Mouse (Mus musculus): ENCODE results near the gene Cldn10.
"Not testable (repeated sequence)": the region's sequence is repeated elsewhere in the genome, so short reads cannot be mapped to it uniquely, and the experiment has no call there.

Cldn10 gene

DNA sequence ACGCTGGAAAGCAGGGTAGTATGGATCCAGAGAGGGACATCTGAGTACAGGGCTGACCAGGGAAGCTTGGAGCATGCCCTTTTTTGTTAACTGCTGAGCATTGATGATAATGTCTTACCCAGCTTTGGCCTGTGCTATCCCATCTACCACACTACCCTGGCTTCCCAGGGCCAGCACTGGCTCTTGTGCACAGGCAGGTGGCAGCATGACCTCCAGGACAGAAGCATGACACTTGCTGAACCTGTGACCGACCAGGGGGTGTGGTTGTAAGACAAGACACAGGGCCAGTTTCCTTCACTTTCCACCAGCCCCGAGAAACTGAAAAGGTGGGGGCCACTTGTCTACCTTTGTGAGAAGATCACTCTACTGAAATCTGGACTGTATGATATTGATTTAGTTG is 5.5 kb upstream of the Cldn10 start:
- no peak for DNase-seq (ENCODE audit: inconsistent ontology term)

DNA sequence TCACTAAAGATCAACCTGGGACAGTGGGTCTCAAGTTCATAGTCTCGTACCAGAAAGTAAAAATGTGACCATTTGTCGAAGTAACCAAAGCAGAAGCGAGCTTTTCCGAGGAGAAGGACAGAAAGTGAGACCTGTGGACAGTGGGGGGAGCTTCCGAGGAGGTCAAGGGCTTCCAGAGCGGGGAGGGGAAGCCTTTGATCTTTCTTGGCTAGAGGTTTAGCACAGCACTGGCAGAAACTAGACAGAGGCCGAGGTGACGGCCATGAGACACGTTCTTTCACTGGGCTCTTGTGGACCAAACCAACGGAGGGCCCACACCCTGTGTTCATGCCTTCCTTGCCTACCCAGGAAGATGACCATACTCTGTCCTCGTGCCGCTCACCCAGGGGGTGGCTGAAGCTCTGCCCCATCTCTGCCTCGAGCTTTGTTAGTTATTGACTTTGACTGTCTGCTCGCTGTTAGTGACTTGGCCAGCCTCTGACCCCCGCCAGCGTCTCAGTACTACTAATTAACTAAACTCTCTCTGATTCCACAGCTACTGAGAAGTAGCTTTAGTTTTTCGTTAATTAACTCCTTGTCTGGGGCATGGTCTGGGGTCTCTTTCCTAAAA is 4.3 kb upstream of the Cldn10 start:
- DNase-seq (ENCODE audit: inconsistent ontology term) = no peak

DNA sequence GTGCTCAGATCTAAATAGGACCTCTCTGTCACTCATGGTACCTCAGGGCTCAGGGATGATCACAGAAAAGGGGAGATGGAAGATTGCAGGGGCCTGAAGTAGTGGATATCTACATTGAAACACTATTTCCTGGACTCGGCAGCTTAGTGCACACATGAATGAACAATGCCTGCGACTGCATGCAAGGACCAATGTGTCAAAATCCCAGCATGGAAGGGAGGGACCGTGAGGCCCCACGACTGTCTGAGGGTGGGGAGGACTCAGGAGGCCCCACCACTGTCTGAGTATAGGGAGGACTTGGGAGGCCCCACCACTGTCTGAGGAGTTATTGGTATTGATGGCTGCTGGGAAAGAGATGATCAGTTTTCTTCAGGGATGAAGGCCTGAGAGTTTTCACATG is 2.5 kb downstream of the Cldn10 start:
- DNase-seq (ENCODE audit: inconsistent ontology term) = no peak

DNA sequence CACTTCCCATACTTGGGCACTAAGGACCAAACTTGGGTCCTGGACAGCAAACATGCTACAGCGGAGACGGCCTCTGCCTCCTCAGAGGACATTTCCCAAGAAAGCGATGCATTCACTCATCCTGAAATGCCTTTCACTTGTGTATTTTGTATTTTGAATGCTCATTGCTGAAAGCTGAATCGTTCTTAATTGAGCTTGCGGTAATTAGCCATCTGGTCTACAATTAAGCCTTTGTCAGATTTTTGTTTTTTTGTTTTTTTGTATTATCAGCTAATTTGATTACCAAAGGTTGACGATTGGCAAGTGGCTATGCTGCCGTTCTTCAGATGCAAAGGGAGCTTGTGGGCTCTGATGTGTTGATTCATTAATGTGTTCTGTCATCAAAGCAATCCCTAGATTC is 5.2 kb downstream of the Cldn10 start:
- no peak for DNase-seq (ENCODE audit: inconsistent ontology term)

DNA sequence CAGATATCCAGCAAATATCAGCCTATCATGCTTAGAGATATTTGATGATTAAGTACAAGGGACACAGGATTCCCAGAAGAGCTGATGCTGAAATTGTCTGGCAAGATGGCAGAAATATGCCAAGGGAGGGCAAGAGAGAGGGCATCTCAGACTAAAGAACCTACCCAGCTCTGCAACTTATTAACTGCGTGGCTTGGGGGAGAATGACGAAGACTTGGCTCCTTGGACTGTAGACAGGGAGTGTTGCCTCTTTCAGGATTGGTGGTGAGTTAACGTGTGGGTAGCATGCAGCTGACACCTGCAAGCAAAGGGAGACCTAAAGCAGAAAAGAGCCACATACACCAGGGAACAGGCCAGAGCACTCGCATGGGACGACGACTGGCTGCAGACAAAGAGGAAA is 5.7 kb downstream of the Cldn10 start:
- no peak for DNase-seq (ENCODE audit: inconsistent ontology term)

DNA sequence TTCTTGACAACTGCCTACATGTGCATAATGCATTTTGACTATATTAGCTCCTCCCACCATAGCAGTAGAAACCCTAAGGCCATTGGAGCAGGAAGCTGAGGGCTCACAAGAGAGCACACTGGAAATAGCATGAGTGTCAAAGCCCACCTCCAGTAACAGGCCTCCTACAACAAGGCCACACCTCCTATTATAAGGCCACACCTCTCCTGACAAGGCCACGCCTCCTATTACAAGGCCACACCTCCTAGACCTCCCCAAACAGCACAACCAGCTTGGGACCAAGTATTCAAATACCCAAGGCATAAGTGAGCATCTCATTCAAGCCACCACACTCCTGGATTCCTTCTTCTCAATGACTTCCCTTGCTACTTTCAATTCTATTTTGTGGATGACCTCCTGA is 6.5 kb downstream of the Cldn10 start:
- DNase-seq (ENCODE audit: inconsistent ontology term) = no peak

DNA sequence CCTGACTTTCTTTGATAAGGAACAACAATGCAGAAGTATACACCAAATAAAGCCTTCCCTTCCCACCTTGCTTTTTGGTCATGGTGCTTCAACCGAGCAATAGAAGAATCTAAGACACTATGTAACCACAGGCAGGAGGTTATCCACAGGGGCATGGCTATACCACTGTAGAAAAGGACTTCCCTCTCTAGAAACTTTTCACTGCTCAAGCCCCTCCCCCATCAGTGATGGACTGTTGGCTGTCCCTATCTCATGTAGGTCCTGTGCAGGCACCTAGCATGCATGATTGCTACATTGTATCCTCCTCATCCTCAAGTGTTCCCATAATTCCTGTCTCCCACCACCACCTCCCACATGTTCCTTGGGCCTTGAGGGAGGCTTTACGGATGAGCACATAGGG is 7.2 kb downstream of the Cldn10 start:
- no peak for DNase-seq (ENCODE audit: inconsistent ontology term)

DNA sequence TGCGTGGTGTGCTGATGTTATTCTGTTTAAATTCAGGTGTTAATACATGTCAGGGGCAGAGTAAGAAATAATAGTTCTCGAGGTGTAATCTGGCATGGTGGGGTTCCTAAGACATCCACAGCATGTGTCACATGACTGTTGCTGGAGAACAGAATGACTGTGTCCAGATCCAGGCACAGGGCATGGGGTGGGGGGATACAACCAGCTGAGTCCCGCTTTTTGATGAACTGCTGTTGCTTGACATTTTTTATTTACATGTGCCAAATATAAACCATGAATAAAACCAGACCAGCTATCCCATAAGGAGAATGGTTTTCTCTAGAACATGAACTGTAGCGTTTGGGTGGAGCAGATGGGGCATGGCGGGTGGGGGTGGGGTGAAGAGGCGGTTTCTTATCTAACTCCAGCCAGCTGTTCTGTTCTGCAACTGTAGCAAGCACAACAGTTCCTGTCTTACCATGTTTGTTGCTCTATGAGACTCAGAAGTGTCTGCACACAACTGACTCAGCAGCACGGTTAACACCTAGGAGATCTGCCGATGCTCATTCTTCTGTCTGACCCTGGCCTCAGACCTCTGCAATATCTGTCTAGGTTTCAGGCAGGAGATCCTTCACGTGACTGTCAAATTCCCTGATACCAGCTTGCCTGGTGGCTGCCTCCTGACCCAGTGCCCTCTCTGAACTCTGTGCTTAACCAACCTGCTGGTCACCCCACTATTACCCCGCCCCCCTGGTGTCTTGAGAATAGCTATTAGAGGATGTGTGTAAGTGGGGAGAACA is 8.4 kb downstream of the Cldn10 start:
- DNase-seq (ENCODE audit: inconsistent ontology term) = no peak

DNA sequence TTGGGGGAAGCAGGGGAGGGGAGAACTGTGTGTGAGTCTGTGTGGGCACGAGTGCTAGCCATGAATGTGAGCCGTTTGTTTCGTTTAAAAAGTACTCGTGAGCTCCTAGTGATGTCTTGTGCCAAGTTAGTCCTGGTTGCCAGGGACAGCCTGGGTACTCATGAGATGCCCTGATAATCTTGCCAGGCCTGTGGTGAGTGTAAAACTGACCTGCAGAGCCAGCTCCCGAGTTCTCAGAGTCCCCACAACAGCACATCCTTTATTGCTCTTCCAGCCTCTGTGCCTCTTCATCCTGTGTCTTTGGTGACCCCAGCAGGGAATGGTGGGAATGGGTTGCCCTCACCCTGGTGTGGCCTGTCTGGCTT is 9.0 kb downstream of the Cldn10 start:
- no peak for DNase-seq (ENCODE audit: inconsistent ontology term)

DNA sequence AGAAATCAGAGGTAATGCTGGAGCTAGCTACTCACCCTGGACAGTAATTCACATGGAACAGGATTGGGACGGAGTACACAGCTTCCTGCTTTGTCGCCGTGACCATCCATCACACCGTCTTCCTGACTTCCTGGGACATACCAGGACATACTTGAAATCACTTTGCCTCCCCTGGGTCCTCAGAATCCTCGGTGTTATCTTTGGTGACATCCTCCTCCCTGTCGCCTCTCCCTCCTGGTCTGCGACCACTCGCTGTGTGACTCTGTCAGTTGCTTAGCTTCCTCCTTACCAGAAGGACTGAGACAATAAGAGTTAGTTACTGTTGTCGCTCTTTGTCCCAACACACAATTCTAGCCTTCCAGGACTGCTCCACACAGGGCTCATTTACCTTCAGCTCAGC is 9.6 kb downstream of the Cldn10 start:
- no peak for DNase-seq (ENCODE audit: inconsistent ontology term)

DNA sequence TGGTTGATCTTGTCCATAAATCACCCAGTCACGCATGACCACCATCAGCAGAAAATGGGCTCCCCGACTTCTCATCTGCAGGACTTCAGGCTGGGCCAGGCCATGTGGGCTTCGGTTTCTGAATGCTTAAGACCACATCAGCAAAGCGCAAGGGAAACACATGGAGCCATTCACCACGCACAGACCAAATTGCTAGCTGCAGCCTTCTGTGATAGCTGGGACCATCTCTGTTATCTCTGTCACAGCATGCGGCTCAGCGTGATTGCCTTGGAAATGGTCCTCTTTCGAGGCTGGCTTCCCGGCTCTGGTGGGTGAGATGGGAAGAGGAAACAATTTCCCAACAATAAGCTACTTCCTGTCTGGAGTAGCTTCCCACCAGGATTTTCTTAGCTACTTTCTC is 12.2 kb downstream of the Cldn10 start:
- no peak for DNase-seq (ENCODE audit: inconsistent ontology term)

DNA sequence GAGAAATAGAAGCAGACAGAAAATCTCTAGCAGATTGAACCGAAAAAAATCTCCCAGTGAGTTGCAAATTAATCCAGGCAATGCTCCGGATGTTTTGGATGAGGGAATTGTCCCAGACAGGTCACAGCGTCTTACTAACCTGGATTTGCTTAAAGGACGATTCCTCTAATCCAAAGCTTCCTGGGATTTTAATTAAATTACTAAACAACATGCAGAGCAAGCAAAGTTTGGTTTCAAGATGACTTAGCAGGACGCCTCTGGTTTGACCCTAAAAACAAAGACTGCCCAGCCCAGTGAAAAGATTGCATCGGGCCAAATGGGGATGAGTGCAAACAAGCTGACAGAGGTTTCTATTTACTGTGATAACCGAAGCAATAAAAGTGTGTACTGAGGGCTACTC is 16.2 kb downstream of the Cldn10 start:
- DNase-seq (ENCODE audit: inconsistent ontology term) = no peak

DNA sequence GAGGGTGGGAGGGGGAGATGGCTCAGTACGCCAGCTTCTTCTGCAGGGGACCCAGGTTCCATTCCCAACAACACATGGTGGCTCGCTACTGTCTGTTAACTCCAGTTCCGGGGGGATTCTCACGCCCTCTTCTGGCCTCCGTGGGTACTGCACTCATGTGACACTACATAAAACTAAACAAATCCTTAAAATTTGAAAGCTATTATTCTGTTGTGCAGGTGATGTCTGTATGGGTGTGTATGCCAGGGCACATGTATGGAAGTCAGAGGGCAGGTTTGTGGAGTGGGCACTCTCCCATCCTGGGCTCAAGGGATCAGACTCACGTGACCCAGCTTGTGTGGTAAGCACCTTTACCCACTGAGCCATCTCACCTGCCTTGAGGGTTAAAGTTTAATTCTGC is 16.6 kb downstream of the Cldn10 start:
- no peak for DNase-seq (ENCODE audit: inconsistent ontology term)

DNA sequence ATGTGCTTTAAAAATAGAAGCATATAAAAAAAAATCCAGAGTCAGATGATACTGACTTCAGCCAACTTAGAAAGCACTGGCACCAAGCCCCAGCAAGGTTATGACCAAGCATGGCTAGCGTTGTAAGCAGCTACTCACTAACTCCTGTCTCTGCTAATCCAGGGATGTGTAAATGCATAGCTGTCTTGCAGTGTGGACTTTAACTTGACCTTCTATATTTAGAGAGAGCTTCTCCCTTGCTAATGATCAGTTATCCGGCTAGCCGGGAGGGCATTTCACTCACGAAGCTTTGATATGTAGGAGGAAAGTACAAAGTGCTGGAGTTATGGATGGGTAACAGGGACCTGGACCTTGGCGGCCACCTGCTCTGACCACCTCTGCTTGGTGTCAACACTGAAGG is 19.9 kb downstream of the Cldn10 start:
- no peak for DNase-seq (ENCODE audit: inconsistent ontology term)

DNA sequence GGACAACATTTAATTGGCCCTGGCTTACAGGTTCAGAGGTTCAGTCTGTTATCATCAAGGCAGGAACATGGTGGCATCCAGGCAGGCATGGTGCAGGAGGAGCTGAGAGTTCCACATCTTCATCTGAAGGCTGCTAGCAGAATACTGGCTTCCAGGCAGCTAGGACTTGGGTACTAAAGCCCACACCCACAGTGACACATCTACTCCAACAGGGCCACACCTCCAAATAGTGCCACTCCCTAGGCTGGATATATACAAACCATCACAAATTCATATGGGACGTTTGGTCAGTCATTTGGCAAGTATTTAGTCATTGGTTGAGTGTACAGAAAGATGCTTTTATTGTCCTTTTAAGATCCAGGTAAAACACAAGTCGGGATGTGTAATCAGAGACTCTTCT is 20.5 kb downstream of the Cldn10 start:
- DNase-seq (ENCODE audit: inconsistent ontology term) = not testable (repeated sequence)

DNA sequence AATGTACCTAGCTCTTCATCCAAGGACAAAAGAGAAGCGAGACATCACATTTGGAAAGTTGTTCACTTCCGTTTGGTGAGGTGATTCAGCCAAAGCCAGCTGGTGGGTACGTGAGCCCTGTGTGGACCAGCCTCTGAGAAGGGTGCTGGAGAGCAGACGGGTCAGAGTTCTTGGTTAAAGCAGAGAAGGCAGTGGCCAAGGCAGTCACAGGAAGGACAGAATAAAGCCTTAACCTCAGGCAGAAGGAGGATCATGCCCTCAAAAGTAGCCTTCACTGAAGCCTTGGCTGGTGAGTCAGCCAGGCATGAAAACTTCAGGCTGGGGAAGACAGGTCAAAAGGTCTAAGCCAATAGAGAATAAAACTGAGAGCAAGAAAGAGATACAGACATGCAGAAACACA is 22.0 kb downstream of the Cldn10 start:
- no peak for DNase-seq (ENCODE audit: inconsistent ontology term)

DNA sequence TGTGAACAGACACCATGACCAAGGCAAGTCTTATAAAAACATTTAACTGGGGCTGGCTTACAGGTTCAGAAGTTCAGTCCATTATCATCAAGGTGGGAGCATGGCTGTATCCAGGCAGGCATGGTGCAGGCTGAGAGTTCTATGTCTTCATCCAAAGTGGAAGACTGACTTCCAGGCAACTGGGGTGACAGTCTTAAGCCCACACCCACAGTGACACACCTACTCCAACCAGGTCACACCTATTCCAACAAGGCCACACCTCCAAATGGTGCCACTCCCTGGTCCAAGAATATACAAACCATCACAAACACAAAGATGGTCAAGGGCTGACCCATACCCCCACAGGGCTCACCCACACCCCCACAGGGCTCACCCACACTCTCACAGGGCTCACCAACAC is 23.5 kb downstream of the Cldn10 start:
- DNase-seq (ENCODE audit: inconsistent ontology term) = not testable (repeated sequence)

DNA sequence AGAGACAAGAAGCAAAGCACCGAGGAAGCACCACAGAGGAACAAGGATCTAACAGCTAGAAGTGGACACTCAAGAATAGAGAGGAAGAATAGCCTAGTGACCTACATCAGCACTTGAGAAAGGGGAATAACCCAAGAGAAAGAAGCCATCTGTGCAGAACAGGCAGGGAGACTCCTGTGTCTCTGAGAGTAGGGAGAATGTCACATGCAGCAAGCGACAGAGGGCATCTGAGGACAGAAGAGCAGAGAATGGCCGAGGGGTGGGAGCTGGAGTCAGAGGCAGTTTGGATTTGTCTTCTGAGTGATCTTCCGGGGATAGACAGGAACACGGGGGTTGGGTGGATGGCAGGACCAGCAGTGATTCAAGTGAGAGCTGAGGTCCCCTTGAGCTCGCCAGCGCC is 25.4 kb downstream of the Cldn10 start:
- DNase-seq (ENCODE audit: inconsistent ontology term) = no peak

DNA sequence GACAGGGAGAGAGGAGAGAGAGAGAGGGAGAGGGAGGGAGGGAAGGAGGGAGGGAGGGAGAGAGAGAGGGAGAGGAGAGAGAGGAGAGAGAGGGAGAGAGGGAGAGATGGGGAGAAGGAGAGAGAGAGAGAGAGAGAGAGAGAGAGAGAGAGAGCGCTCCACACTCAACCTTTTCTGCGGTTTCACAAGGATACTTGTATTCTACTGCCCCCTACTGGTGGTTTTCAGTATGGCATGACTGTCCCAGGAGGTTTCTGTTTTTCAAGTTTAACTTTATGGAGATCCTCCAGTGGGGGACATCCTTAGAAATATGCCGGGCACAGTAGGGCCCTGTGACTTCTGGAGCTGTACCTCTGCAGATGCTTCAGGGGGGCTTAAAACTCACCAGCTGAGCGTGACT is 28.8 kb downstream of the Cldn10 start:
- DNase-seq (ENCODE audit: inconsistent ontology term) = no peak

DNA sequence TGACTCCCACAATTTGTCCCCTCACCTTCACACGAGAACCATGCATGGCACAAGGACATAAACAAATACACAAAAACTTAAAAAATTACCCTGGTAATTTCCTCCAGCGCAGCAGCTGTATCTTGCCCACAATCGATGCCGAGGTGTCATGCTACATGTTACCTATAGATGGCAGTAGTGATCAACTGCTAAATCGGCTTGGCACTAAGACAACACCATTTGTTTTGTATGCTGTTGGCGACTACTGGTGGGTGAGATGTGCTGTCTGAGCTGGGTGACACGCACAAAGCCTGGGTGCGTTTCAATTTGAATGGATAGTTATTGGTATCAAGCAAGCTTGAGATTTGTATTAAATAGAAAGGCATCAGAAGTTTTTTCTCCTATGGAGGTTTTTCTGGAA is 32.4 kb downstream of the Cldn10 start:
- peak; percentile 56 for DNase-seq (ENCODE audit: inconsistent ontology term)

DNA sequence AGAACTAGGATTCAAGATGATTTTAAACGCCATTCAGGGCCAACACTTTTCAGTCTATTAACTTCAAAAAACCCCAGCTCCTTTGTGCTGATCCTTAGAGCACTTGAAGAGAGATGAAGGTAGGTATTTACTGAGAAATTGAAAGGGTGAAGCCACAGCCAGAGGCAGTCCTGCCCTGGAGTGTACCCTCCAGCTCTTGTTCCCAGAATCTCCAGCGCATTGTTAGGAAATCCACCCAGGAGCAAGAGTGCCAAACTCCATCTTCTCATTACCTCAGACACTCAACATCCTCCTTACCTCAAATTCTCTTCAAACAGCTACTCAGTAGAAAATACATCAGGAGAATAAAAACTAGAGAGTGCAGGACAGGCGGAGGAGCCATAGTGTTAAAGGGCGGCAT is 35.1 kb downstream of the Cldn10 start:
- no peak for DNase-seq (ENCODE audit: inconsistent ontology term)

DNA sequence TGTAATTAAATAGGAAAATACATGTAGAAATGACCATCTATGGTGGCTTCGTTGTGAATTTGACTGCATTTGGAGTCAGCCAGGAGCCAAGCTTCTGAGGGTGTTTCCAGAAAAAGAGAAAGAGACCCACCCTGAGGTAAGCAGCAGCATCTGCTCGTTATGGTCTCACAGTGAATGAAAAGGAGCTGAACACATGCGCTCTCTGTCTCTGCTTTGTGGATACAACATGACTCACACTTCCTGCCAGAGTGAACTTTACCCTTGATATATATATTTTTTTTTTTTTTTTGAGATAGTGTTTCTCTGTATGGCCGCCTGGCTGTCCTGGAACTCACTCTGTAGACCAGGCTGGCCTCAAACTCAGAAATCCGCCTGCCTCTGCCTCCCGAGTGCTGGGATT is 35.6 kb downstream of the Cldn10 start:
- no peak for DNase-seq (ENCODE audit: inconsistent ontology term)

DNA sequence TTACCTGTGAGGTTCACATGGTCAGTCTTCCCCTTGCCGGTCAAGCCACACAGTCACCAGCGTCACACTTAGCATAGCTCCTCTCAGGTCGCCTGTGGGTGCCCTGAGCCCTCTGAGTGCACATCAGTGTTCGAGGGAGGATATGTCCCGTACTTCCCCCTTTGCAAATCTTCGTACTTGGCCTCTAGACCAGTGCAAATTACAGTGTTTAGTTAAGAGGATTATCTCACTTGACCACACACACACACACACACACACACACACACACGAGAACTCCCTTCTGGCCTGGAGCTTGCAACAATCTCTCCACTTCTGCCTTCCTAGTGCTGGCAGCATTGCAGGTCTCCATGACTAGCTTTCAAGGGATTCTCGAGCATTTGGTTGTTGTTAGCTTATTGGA is 38.6 kb downstream of the Cldn10 start:
- DNase-seq (ENCODE audit: inconsistent ontology term) = no peak

All from Muller cell, postnatal 12 days (primary cell).